In genomic region chr3:129429161-129430111, GRCm38 (mm10) we compare ENCODE assay signal across 9 mouse cellular contexts.
A peak's percentile ranks its signal among the peaks of the same experiment; 100 is the strongest.
DNase-seq lines count a peak whose midpoint lies in the region; ATAC-seq lines count a peak whose summit lies in the region.
"Had no signal": no experiment of that assay in that cellular context is flagged by ENCODE, and none has a peak within 500 bp of the region (broad histone marks: within the 10 kb centered on the region; RNA-seq: fewer than 3 reads in every experiment).

No protein-coding gene starts in this region.

- H3K36me3 ChIP-seq in midbrain, embryonic 11.5 days (ENCODE audit: control insufficient read depth, insufficient read depth, low read length) = no peaks in the 10 kb centered on the region
- no peaks in the 10 kb centered on the region for H3K36me3 ChIP-seq in midbrain, embryonic 10.5 days
- no peaks in the 10 kb centered on the region for H3K36me3 ChIP-seq in hindbrain, embryonic 15.5 days

- H3K4me3 ChIP-seq in midbrain, embryonic 11.5 days (ENCODE audit: low read depth, low read length) = no peak overlapping the region
- no peak overlapping the region for H3K4me3 ChIP-seq in midbrain, embryonic 10.5 days
- no peak overlapping the region for H3K4me3 ChIP-seq in hindbrain, embryonic 15.5 days
- H3K4me3 ChIP-seq: megakaryocyte, embryonic 14.5 days had no signal

- H3K4me2 ChIP-seq in midbrain, embryonic 11.5 days = no peak overlapping the region
- no peak overlapping the region for H3K4me2 ChIP-seq in hindbrain, embryonic 15.5 days

- 64% methylated on average over 8 of the region's 8 CpGs for WGBS in midbrain, embryonic 11.5 days
- 66% methylated on average over 8 of the region's 8 CpGs for WGBS in midbrain, embryonic 10.5 days
- WGBS in hindbrain, embryonic 15.5 days = 49% methylated on average over 8 of the region's 8 CpGs

- no peak overlapping the region for H3K27ac ChIP-seq in midbrain, embryonic 11.5 days (ENCODE audit: low read depth, low read length)
- H3K27ac ChIP-seq in midbrain, embryonic 10.5 days (replicated peaks) = no peak overlapping the region
- 0 out of 2 replicates have a peak overlapping the region, but pooled peaks have one; percentile 45 for H3K27ac ChIP-seq in hindbrain, embryonic 15.5 days (replicated peaks)

- no peaks in the 10 kb centered on the region for H3K27me3 ChIP-seq in midbrain, embryonic 11.5 days (ENCODE audit: control insufficient read depth, insufficient read depth, low read length)
- H3K27me3 ChIP-seq in midbrain, embryonic 10.5 days (ENCODE audit: low read depth, poor library complexity, severe bottlenecking) = no peaks in the 10 kb centered on the region
- no peaks in the 10 kb centered on the region for H3K27me3 ChIP-seq in hindbrain, embryonic 15.5 days
- H3K27me3 ChIP-seq: megakaryocyte, embryonic 14.5 days had no signal

- ATAC-seq in midbrain, embryonic 11.5 days (ENCODE audit: low FRiP score) = peak; percentile 33; the same call in 1 of the 2 replicates
- ATAC-seq in hindbrain, embryonic 15.5 days (ENCODE audit: low FRiP score, low read depth) = no peak
- ATAC-seq in megakaryocyte, adult 5-6 weeks (ENCODE audit: poor library complexity, severe bottlenecking) = peak; percentile 33
- ATAC-seq in inflammation-experienced regulatory T-cells, adult 6 months = no peak

- DNase-seq in cerebellum, adult 9-10 months = peak; percentile 9
- DNase-seq in cerebellum, adult 11 months = no peak
- DNase-seq in midbrain, embryonic 11.5 days (ENCODE audit: low spot score, missing footprints) = no peak
- no peak for DNase-seq in midbrain, embryonic 10.5 days (ENCODE audit: low spot score)
- DNase-seq in right cerebral cortex, postnatal 36 days (ENCODE audit: low spot score in 2 of 2) = no peak

- no peaks in the 10 kb centered on the region for H3K9me3 ChIP-seq in midbrain, embryonic 11.5 days (ENCODE audit: control insufficient read depth, low read length)
- H3K9me3 ChIP-seq in midbrain, embryonic 10.5 days (replicated peaks) = no peaks in the 10 kb centered on the region
- no peaks in the 10 kb centered on the region for H3K9me3 ChIP-seq in hindbrain, embryonic 15.5 days

- no peak overlapping the region for H3K9ac ChIP-seq in midbrain, embryonic 11.5 days (ENCODE audit: low read length)
- no peak overlapping the region for H3K9ac ChIP-seq in hindbrain, embryonic 15.5 days

- H3K4me1 ChIP-seq in midbrain, embryonic 11.5 days (ENCODE audit: control insufficient read depth, insufficient read depth, low read length) = no peaks in the 10 kb centered on the region; the same call in 1 of the 2 replicates
- peaks cover 6% of the 10 kb centered on the region; the same call in 1 of the 2 replicates for H3K4me1 ChIP-seq in midbrain, embryonic 10.5 days
- peaks cover 6% of the 10 kb centered on the region for H3K4me1 ChIP-seq in hindbrain, embryonic 15.5 days (replicated peaks)
- H3K4me1 ChIP-seq: megakaryocyte, embryonic 14.5 days had no signal

Comparison
In these comparisons a context has a peak if more than half of its experiments do, and no peak if none do; other contexts are left out.
1. ATAC-seq: peak in midbrain, embryonic 11.5 days (single experiment) and megakaryocyte, adult 5-6 weeks (single experiment); none in hindbrain, embryonic 15.5 days (single experiment) and inflammation-experienced regulatory T-cells, adult 6 months (single experiment).